Mouse (Mus musculus) liver, adult 2 months (tissue): Measurements from ENCODE around the gene Pak4.
"Not testable (repeated sequence)": the region's sequence is repeated elsewhere in the genome, so short reads cannot be mapped to it uniquely, and the experiment has no call there.

Experiments
- CTCF ChIP-seq: fragments of 200-500 bp; IDR thresholded peaks from 2 replicates; pipeline ENCODE4 v1.5.1; 2011; ENCODE audit warnings: low read depth, low read length, control low read depth
- POLR2A ChIP-seq: fragments of 200-500 bp; IDR thresholded peaks from 2 replicates; pipeline ENCODE4 v1.6.1; 2011; ENCODE audit warnings: low read length, control low read depth; ENCODE audit not compliant: insufficient read depth; ENCODE audit errors: extremely low read depth

GRCm38 (mm10) chr7:28603788-28604187 lies 5.8 kb upstream of the Pak4 start:
- TF ChIP-seq POLR2A, result not testable (repeated sequence)
- TF ChIP-seq CTCF, result peak; percentile 17; the same call in 1 of the 2 replicates
